In genomic region chr7:4154976-4155375, GRCm38 (mm10) we compare ENCODE assay signal across 15 mouse cellular contexts.
"Had no signal": no experiment of that assay in that cellular context is flagged by ENCODE, and none has a peak within 500 bp of the region (broad histone marks: within the 10 kb centered on the region; RNA-seq: fewer than 3 reads in every experiment).

No protein-coding gene starts in this region.

- DNase-seq: kidney, adult 11 months; kidney, adult 8-10 months; kidney, postnatal 10 days; kidney, postnatal 36 days; lung, adult 18-20 months; lung, postnatal 10 days; lung, postnatal 36 days; thymus, adult 2 months; thymus, postnatal 14 days had no signal

- H3K36me3 ChIP-seq: kidney, embryonic 15.5 days; lung, embryonic 15.5 days; midbrain, embryonic 13.5 days had no signal

- H3K4me3 ChIP-seq: kidney, embryonic 15.5 days; limb, embryonic 15.5 days; lung, embryonic 15.5 days; midbrain, embryonic 13.5 days had no signal

- H3K4me2 ChIP-seq: kidney, embryonic 15.5 days; limb, embryonic 15.5 days; liver, embryonic 11.5 days; lung, embryonic 15.5 days; midbrain, embryonic 13.5 days had no signal

- H3K9ac ChIP-seq: kidney, embryonic 15.5 days; limb, embryonic 15.5 days; liver, embryonic 14.5 days; lung, embryonic 15.5 days; midbrain, embryonic 13.5 days had no signal

- ATAC-seq: midbrain, embryonic 13.5 days had no signal

- H3K9me3 ChIP-seq: kidney, embryonic 15.5 days; limb, embryonic 15.5 days; lung, embryonic 15.5 days; midbrain, embryonic 13.5 days had no signal

- H3K27ac ChIP-seq: kidney, embryonic 15.5 days; limb, embryonic 15.5 days; liver, embryonic 14.5 days; lung, embryonic 15.5 days; midbrain, embryonic 13.5 days had no signal
